Mouse (Mus musculus): ENCODE results near the gene Klf16. TPM values are rescaled to one million over a fixed set of nuclear protein-coding genes. Genes with fewer than 3 reads are reported as not detected.

Gene Klf16
- polyA plus RNA-seq, 1 experiment from 2014 or later: 11.3 TPM

DNA sequence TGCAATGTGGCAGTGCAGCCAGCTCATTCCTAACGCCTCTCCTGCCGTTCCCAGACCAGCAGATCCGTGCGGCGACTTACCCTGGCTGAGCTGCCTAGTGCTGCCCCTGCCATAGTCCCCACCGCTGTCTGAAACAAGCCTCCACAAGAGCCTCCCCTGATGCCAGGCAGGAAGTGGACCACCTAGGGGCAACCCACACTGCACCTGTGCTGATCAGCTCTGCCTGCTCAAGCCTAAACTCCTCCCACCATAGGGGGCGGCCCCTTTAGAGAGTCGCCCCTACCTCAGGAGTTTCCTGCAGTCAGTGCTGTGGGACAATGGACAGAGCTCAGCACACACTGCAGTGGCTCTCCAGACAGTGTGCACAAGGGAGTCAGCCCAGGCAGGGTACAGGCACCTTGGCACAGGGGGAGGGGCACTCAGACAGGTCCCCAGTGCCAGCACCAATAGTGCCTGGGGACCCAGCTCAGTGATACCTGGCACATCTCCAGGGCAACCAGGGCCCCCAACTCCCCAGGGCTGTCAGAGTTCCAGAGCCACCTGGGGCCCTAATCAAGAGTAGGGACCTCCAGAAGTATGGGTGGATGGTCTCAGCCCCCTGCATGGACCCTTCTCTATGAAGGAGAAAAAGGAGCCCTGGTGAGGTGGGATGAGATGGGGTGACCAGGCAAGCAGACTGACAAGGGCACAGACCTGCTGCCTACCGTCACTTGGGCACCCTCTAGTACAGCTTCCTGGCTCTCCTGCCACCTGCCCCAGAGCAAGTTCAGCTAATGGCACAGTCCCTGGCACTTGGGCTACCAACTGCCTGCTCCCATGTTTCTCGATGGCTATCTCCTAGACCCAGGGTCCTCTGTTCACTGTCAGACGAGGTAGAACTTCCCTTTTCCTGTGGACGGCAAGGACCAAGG, 7.8 kb upstream of the Klf16 start:
- 69% methylated on average over 12 of the region's 12 CpGs for WGBS
- ATAC-seq (ENCODE audit: insufficient number of reproducible peaks, low FRiP score, low TSS enrichment, low read depth): peak; percentile 36; the same call in 1 of the 2 replicates
- H3K4me2 ChIP-seq (replicated peaks): peak overlapping the region; percentile 13; the same call in 1 of the 2 replicates

DNA sequence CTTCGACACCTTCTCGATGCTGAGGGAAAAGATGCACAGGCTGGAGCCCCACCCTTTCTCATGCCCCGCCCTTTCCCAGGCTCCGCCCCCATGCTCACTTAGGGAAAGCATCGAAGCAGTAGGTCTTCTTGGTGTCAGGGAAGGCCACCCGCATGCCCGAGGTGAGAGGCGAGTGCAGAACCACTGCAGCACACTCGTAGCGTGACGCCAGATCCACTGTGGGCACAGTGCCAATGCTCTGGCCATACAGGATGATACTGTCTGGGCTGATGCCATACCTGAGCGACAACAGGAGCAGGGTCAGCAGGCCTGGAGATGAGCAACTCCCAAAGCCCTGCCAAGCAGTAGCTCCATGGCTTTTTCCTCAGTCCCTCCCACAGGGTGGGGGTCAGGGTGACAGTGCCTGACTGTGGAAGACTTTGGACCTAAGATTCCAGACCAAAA, 6.9 kb upstream of the Klf16 start:
- Histone ChIP-seq H3K9ac (no peak overlapping the region), H3K4me1 (peaks cover 39% of the 10 kb centered on the region), H3K36me3 (peaks cover 33% of the 10 kb centered on the region), H3K4me2 (replicated peaks) (no peak overlapping the region), H3K4me3 (replicated peaks) (no peak overlapping the region), H3K9me3 (replicated peaks) (no peaks in the 10 kb centered on the region), H3K27me3 (no peaks in the 10 kb centered on the region), H3K27ac (replicated peaks) (0 out of 2 replicates have a peak overlapping the region, but pooled peaks have one; percentile 29)
- ATAC-seq (ENCODE audit: insufficient number of reproducible peaks, low FRiP score, low TSS enrichment, low read depth): no peak
- WGBS: 62% methylated on average over 12 of the region's 12 CpGs

More for the DNA sequence above, 7.8 kb upstream of the Klf16 start:
- H3K27me3 ChIP-seq: no peaks in the 10 kb centered on the region
- no peak overlapping the region; the same call in 1 of the 2 replicates for H3K4me3 ChIP-seq (replicated peaks)
- H3K4me1 ChIP-seq: peaks cover 40% of the 10 kb centered on the region
- no peaks in the 10 kb centered on the region for H3K9me3 ChIP-seq (replicated peaks)
- peak overlapping the region; percentile 29; the same call in 1 of the 2 replicates for H3K27ac ChIP-seq (replicated peaks)
- peaks cover 33% of the 10 kb centered on the region for H3K36me3 ChIP-seq
- no peak overlapping the region for H3K9ac ChIP-seq

DNA sequence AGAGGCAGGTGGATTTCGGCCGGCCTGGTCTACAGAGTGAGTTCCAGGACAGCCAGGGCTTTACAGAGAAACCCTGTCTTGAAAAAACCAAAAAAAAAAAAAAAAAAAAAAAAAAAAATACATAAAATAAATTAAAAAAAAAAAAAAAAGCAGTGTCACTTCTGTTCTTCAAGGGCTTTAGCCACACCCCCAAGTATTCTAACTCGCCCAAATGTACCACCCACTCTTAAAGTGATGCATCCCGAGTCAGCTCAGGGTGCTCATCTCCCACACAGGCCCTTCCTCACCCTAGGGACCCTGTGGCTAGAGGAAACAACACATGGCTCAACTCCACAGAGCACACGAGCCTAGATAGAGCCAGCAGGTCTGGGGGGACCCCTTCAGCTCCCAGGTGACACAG, 5.9 kb upstream of the Klf16 start:
- Histone ChIP-seq H3K4me2 (replicated peaks) (no peak overlapping the region), H3K36me3 (peaks cover 33% of the 10 kb centered on the region), H3K27ac (replicated peaks) (no peak overlapping the region), H3K4me3 (replicated peaks) (no peak overlapping the region), H3K9me3 (replicated peaks) (no peaks in the 10 kb centered on the region), H3K4me1 (peaks cover 39% of the 10 kb centered on the region), H3K9ac (no peak overlapping the region), H3K27me3 (no peaks in the 10 kb centered on the region)
- ATAC-seq (ENCODE audit: insufficient number of reproducible peaks, low FRiP score, low TSS enrichment, low read depth): no peak
- WGBS: 80% methylated on average over 5 of the region's 5 CpGs

DNA sequence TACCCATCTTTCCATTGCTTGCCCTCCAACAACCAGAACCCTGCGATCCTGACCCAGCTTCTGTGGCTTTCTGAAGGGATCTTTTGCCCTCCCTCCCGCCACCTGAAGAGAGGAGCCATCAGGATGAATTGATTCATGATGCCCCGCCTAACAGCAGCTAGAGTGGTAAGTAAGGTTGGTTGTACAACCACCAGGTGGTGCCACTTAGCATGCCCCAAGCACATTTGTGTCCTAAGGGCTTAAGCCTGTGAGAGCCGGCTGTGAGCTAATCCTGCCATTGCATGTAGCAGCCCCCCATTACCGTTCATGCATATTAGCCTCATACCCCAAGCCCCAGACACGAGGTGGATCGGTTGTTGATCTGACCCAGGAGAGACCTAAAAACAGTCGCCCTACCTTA, 1.8 kb upstream of the Klf16 start:
- Histone ChIP-seq H3K4me3 (replicated peaks) (peak overlapping the region; percentile 85), H3K27ac (replicated peaks) (peak overlapping the region; percentile 96), H3K4me1 (peaks cover 43% of the 10 kb centered on the region), H3K4me2 (replicated peaks) (peak overlapping the region; percentile 94), H3K36me3 (peaks cover 15% of the 10 kb centered on the region), H3K27me3 (no peaks in the 10 kb centered on the region), H3K9ac (no peak overlapping the region), H3K9me3 (replicated peaks) (no peaks in the 10 kb centered on the region)
- ATAC-seq (ENCODE audit: insufficient number of reproducible peaks, low FRiP score, low TSS enrichment, low read depth): no peak
- WGBS: 4% methylated on average over 8 of the region's 8 CpGs

DNA sequence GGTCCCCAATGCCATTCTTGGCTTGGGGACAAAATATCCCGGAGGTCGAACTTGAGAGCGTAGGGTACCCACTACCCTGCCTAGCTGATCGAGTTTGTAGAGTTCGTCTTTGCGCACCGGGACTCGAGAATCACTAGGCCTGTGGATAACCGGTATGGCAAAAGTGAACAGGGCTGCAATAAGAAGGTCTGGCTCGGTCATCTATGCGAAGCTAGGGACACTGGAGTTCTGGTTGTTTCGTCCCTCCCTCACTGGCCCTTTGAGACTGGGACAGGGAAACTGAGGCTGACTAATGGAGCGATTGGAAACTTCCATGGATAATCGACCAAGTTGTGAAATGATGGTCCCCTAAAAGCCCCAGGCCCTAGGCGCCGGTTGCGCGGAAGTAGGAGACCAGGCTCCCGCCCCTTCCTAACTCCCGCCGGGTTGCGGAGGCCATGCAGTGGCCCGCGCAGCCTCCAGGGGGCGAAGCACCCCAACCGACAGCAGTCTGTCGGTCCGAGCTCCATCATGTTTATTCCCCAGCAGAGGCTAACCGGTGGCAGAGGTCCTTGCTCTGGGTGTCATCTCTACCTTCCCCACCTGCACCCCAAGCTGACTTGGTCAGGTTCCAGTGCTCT, 1.1 kb upstream of the Klf16 start:
- Histone ChIP-seq H3K9me3 (replicated peaks) (no peaks in the 10 kb centered on the region), H3K27ac (replicated peaks) (peak overlapping the region; percentile 96), H3K4me1 (peaks cover 49% of the 10 kb centered on the region), H3K9ac (peak overlapping the region; percentile 29), H3K27me3 (no peaks in the 10 kb centered on the region), H3K4me2 (replicated peaks) (peak overlapping the region; percentile 94), H3K4me3 (replicated peaks) (peak overlapping the region; percentile 85), H3K36me3 (peaks cover 9% of the 10 kb centered on the region)
- ATAC-seq (ENCODE audit: insufficient number of reproducible peaks, low FRiP score, low TSS enrichment, low read depth): 0 out of 2 replicates have a peak, but pooled peaks have one; percentile 25
- WGBS: under 1% methylated on average over 29 of the region's 29 CpGs

DNA sequence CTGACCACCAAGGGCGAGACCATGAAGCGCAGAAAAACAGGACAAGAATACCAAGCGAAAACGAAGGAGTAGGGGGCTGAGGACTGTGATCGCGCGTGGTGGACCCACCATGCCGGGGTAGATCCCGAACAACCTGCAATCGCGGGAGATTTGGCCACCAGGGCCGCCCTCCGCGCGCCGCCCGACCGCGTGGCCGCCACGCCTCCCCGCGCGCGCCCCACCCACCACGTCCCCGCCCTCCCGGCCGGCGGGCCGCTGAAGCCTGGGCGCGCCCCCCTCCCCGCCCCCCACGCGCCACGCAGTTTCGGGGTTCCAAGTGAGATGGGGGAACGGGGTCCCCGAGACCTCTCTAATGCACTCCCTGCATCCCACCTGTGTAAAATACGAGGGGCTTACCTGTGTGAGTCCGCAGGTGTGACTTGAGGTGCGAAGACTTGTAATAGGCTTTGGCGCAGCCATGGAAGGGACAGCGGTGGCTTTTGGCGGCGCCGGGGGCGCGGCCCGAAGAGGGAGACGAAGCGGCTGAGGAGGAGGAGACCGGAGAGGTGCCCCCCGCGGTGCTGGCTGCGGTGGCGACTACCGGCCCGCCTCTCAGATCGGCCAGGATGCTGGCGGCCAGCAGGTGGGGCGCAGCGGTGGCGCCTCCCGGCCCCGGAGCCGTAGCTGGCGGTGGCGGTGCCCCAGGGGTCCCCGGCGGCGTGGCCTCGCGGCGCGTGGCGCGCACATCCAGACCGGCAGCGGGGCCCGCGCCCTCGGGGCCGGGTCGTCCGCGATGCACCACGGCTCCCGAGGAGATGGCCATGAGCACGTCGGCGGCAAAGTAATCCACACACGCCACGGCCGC, 548 bp downstream of the Klf16 start:
- Histone ChIP-seq H3K9ac (peak overlapping the region; percentile 65), H3K27ac (replicated peaks) (peak overlapping the region; percentile 96), H3K4me3 (replicated peaks) (peak overlapping the region; percentile 85), H3K4me1 (peaks cover 59% of the 10 kb centered on the region), H3K36me3 (peaks cover 3% of the 10 kb centered on the region; the same call in 1 of the 2 replicates), H3K9me3 (replicated peaks) (no peaks in the 10 kb centered on the region), H3K4me2 (replicated peaks) (peak overlapping the region; percentile 94), H3K27me3 (no peaks in the 10 kb centered on the region)
- WGBS: under 1% methylated on average over 87 of the region's 96 CpGs
- no peak; the same call in 1 of the 2 replicates for ATAC-seq (ENCODE audit: insufficient number of reproducible peaks, low FRiP score, low TSS enrichment, low read depth)

DNA sequence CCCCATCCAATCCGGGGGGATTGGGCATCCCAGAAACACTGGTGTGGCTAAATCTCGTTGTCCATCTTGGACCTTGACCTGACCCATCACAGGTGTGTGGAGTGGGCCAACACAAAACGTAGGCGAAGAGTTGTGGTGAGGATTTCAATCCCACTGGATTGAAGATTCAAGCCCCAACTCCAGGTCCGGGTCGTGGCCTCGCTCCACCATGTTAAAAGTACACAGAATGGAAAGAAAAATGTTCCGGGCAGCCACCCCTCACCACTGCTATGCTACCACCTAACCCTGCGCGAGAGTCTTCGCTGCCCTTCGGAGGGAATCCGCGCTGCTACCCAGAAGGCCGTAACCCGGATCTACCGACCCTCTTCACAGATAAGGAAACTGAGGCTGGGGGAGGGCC, 1.2 kb downstream of the Klf16 start:
- H3K4me3 ChIP-seq (replicated peaks): peak overlapping the region; percentile 85
- peak overlapping the region; percentile 94 for H3K4me2 ChIP-seq (replicated peaks)
- no peaks in the 10 kb centered on the region for H3K36me3 ChIP-seq
- peak overlapping the region; percentile 65 for H3K9ac ChIP-seq
- no peak overlapping the region for H3K27ac ChIP-seq (replicated peaks)
- no peak for ATAC-seq (ENCODE audit: insufficient number of reproducible peaks, low FRiP score, low TSS enrichment, low read depth)
- H3K9me3 ChIP-seq (replicated peaks): no peaks in the 10 kb centered on the region
- no peaks in the 10 kb centered on the region for H3K27me3 ChIP-seq
- peaks cover 66% of the 10 kb centered on the region for H3K4me1 ChIP-seq
- WGBS: 11% methylated on average over 17 of the region's 17 CpGs

DNA sequence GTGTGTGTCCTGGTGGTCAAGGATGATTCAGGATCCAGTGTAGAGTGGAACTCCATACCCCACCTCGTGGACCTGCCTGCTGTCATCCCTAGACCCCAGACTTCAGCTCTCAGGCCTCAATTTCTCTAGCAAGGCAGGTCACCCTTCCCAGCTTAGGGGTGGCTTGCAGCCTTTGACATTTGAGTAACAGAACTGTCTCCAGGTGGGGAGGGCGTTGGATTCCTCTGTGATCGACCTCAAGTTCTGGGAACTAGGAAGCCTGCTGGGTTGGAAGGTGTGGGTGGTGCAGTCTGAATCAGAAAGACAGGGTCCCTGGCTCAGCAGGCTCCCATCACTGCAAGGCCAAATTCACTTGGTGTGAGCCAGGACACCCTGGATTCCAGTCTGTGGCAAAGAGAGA, 2.2 kb downstream of the Klf16 start:
- Histone ChIP-seq H3K9ac (no peak overlapping the region), H3K4me1 (peaks cover 76% of the 10 kb centered on the region), H3K27ac (replicated peaks) (no peak overlapping the region), H3K4me2 (replicated peaks) (peak overlapping the region; percentile 94; the same call in 1 of the 2 replicates), H3K9me3 (replicated peaks) (no peaks in the 10 kb centered on the region), H3K4me3 (replicated peaks) (peak overlapping the region; percentile 85; the same call in 1 of the 2 replicates), H3K27me3 (no peaks in the 10 kb centered on the region), H3K36me3 (no peaks in the 10 kb centered on the region)
- ATAC-seq (ENCODE audit: insufficient number of reproducible peaks, low FRiP score, low TSS enrichment, low read depth): no peak
- WGBS: 67% methylated on average over 3 of the region's 3 CpGs

DNA sequence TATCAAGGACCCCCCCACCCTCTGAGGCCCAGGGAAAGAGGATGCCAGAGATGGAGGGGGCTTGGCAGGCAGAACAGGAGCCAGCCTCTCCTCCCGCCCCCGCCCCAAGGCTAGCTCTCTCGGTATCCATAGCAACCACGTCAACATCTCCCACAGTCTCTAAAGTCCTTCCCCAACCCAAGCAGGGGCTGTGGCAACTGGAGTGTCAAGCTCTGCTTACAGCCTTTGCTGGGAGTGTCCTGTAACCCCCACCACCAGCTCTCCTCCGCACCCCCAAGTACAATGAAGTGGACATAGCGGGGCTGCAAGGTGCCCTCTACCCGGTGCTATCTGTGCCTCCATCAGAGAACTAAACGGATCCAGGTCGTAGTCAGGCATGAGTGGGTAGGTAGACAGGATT, 3.2 kb downstream of the Klf16 start:
- Histone ChIP-seq H3K27me3 (no peaks in the 10 kb centered on the region), H3K4me2 (replicated peaks) (no peak overlapping the region), H3K9ac (no peak overlapping the region), H3K4me1 (peaks cover 74% of the 10 kb centered on the region), H3K36me3 (no peaks in the 10 kb centered on the region), H3K9me3 (replicated peaks) (no peaks in the 10 kb centered on the region), H3K27ac (replicated peaks) (no peak overlapping the region), H3K4me3 (replicated peaks) (no peak overlapping the region)
- no peak for ATAC-seq (ENCODE audit: insufficient number of reproducible peaks, low FRiP score, low TSS enrichment, low read depth)
- WGBS: 60% methylated on average over 9 of the region's 9 CpGs

DNA sequence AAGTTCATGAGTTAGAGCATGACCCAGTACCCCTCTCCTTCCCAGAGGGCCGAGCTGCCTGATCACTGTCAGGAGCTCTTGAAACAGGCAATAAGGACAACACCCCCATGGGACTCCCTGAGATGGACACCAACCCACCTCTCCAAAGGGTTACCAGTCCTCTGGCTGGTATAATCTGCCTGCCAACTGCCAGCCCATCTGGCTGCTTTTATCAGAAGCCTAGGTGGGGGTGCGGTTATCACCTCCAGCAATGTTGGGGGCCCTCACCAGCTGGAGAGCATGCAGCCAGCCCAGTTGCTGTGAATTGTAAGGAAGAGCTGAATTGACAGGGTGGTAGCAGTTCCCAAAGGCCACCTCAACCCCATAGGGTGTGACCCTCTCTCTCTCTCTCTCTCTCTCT, 4.6 kb downstream of the Klf16 start:
- Histone ChIP-seq H3K27me3 (no peaks in the 10 kb centered on the region), H3K4me2 (replicated peaks) (no peak overlapping the region), H3K9ac (no peak overlapping the region), H3K4me1 (peaks cover 63% of the 10 kb centered on the region), H3K9me3 (replicated peaks) (no peaks in the 10 kb centered on the region), H3K36me3 (peaks cover 8% of the 10 kb centered on the region; the same call in 1 of the 2 replicates), H3K27ac (replicated peaks) (no peak overlapping the region), H3K4me3 (replicated peaks) (no peak overlapping the region)
- WGBS: 64% methylated on average over 2 of the region's 2 CpGs
- ATAC-seq (ENCODE audit: insufficient number of reproducible peaks, low FRiP score, low TSS enrichment, low read depth): no peak
